Mouse (Mus musculus) thymus, adult 2 months (tissue): ENCODE data around the gene Gm17387. TPM values are rescaled to one million over a fixed set of nuclear protein-coding genes. Genes with fewer than 3 reads are reported as not detected.
"Not testable (repeated sequence)": the region's sequence is repeated elsewhere in the genome, so short reads cannot be mapped to it uniquely, and the experiment has no call there.

Source experiments
- DNase-seq: peaks from one replicate; pipeline ENCODE4 v3.0.0; 2021
- H3K27ac ChIP-seq: fragments of 200-500 bp; 2 replicates; pipeline ENCODE4 v1.5.1; 2012; ENCODE audit warnings: low read length, control low read depth; ENCODE audit not compliant: control insufficient read depth, insufficient read depth
- H3K27me3 ChIP-seq: fragments of 200-500 bp; 2 replicates; pipeline ENCODE4 v1.6.1; 2012; ENCODE audit warnings: mild to moderate bottlenecking, low read length, moderate library complexity, mixed read lengths; ENCODE audit not compliant: control insufficient read depth, insufficient read depth
- H3K36me3 ChIP-seq: fragments of 200-500 bp; 2 replicates; pipeline ENCODE4 v1.6.1; 2012; ENCODE audit warnings: mild to moderate bottlenecking, low read length, moderate library complexity; ENCODE audit not compliant: control insufficient read depth, insufficient read depth
- H3K4me1 ChIP-seq: fragments of 200-500 bp; replicated peaks from 2 replicates; pipeline ENCODE4 v1.6.1; 2012; ENCODE audit warnings: low read length; ENCODE audit not compliant: control insufficient read depth, insufficient read depth
- H3K4me3 ChIP-seq: fragments of 200-500 bp; 2 replicates; pipeline ENCODE4 v1.5.1; 2012; ENCODE audit warnings: mild to moderate bottlenecking, low read length, control low read depth, moderate library complexity; ENCODE audit not compliant: control insufficient read depth, insufficient read depth
- CTCF ChIP-seq: fragments of 200-500 bp; IDR thresholded peaks from 2 replicates; pipeline ENCODE4 v1.5.1; 2012; ENCODE audit warnings: mild to moderate bottlenecking, control low read depth, low read length, moderate library complexity, borderline replicate concordance; ENCODE audit not compliant: control insufficient read depth, poor library complexity, insufficient read depth; ENCODE audit errors: extremely low read depth
- POLR2A ChIP-seq: fragments of 200-500 bp; IDR thresholded peaks from 2 replicates; pipeline ENCODE4 v1.6.1; 2012; ENCODE audit warnings: mild to moderate bottlenecking, low read length, control low read depth, moderate library complexity; ENCODE audit not compliant: control insufficient read depth, poor library complexity, insufficient read depth; ENCODE audit errors: extremely low read depth
- WGBS: fragments of 180-500 bp; shearing (Covaris S2); methylation state at CpG from one replicate; pipeline ENCODE4 v1.1.7; 2018; 5-methylcytosine and 5-hydroxymethylcytosine counted together
- polyA plus RNA-seq: library from polyadenylated mRNA; depleted of rRNA; stranded (reverse); fragments of >200 nt; gene quantifications from 2 replicates; pipeline ENCODE4 v1.2.3, GENCODE M21; 2012

The Gm17387 gene
- polyA plus RNA-seq, 1 experiment: not detected

DNA sequence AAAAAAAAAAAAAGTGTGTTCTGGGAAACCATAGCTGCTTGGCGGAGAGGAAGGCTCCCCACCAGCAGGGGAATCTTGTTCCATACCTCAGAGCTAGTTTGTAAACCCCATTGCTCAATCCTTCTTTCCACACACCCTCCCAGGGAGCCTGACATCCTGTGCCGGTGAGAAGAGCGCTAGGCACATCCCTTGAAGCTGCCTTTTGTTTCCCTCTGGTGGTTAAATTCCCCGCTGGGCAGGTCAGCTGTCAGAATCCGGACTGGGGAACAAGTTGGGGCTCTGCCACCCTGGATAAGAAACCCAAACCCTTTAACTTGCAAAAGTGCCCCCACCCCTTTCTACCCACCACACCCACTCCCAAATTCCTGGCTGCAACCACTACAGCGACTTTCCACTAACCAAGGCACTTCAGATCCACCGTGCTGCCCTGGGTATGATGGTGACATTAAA, 20.6 kb upstream of the Gm17387 start:
- Histone ChIP-seq H3K36me3 (no peaks in the 10 kb centered on the region), H3K27ac (no peak overlapping the region), H3K4me1 (peaks cover 26% of the 10 kb centered on the region), H3K27me3 (no peaks in the 10 kb centered on the region), H3K4me3 (no peak overlapping the region)
- no peak for TF ChIP-seq CTCF
- no peak for TF ChIP-seq POLR2A
- no peak for DNase-seq
- WGBS: 17% methylated on average over 7 of the region's 7 CpGs

DNA sequence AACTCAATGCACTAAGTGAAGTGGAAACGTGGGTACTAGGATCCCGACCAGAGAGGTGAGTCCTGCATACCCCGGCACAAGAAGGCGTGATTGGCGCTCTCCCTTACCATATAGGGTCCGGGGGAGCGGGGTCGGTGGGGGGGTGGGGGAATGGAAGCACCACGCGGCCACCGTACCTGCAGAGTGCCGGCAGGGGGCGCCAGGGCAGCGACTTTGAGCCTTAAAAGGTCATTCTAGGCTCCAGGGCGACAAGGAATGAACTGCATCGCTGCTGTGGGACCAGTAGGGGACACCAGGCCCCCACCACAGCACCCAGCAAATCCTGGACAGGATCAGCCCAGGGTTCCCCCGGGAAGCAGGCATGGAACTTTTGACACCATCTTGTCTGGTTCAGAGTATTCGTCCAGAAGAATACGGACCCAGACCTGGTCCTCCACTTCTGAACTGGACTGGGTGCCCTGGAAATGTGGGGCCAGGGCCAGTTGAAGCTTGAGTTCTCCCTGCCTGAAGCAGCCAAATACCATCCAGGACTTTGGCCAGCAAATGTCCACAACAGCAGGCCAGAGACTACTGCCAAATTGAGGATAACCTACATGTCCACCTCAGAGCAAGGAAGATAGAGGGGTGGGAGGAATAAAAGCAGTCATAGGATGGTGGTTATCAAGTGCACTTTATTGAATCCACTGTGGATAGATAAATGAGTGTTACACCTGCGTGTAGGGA, 19.8 kb upstream of the Gm17387 start:
- Histone ChIP-seq H3K4me3 (no peak overlapping the region), H3K4me1 (peaks cover 26% of the 10 kb centered on the region), H3K36me3 (no peaks in the 10 kb centered on the region), H3K27ac (no peak overlapping the region), H3K27me3 (no peaks in the 10 kb centered on the region)
- peak; percentile 73 for DNase-seq
- 9% methylated on average over 20 of the region's 20 CpGs for WGBS
- peak; percentile 89 for TF ChIP-seq CTCF
- TF ChIP-seq POLR2A: no peak

DNA sequence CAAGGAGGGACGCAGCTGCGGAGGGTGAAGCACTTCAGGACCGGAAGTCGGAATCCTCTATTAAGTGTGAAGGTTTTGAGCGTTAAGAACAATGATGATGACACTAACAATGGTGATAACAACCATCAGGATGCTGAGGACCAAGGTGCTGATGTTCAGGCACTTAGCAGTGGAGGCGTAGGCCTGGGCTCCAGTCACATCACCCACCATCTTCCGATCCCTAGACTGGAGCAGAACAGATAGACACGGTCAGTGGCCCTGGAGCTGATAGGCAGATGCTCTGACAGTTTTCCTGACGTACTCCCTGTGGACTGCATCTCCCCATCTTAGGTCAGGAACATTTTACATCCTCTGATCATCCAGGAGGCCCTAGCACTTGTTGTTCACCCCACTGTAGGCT, 19.3 kb upstream of the Gm17387 start:
- Histone ChIP-seq H3K36me3 (no peaks in the 10 kb centered on the region), H3K4me1 (peaks cover 26% of the 10 kb centered on the region), H3K27me3 (no peaks in the 10 kb centered on the region), H3K4me3 (no peak overlapping the region), H3K27ac (no peak overlapping the region)
- TF ChIP-seq CTCF (no peak), POLR2A (no peak)
- no peak for DNase-seq
- WGBS: 55% methylated on average over 9 of the region's 9 CpGs

DNA sequence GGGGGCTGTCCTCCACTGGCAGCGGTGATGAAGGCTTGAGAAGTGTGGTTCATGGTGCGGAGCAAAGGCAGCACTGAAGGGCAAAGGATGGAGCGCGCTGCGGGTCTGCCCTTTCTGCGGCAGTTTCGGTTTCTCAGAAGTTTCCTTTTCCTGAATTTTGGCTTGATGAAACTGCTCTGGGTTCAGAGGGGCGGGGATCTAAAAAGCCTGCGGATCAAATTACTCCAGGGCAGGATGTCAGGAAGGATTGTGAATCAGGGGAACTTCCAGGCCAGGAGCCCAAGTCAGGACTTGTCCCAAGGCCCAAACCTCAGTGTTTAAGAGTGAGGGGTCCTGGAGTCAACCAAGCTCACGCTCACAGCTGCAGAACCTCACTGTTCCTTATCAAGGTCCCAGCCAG, 18.3 kb upstream of the Gm17387 start, which contains the start of gene Ifitm3:
Gene Ifitm3 (minus strand): TSS at position 178 of the 400 bp plus-strand sequence.
- no peak for DNase-seq

DNA sequence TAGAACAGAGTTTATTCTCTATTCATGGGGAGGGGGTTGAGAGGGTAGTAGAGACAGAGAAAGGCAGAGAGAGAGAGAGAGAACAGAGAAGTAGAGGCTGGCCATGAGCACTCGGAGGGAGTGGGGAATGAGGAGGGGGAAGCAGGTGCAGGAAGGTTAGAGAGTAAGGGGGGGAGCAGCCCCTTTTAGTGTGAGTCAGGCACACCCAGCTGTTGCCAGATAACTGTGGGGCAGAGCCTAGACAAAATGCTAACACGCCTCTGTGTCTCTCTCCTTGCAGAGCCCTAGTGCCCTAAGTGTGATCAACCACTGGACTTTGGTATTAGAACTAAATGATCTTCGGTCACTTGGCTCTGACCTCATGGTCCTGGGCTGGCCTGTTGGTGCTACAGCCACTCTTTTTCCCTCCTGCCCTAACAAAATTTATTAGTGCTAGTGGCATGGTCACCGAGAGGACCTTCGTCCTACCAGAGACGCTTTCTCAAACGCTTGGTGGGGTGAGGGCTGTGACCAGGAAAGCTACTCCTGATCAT, 17.6 kb upstream of the Gm17387 start:
- no peak overlapping the region for H3K4me3 ChIP-seq
- TF ChIP-seq POLR2A (no peak), CTCF (no peak)
- DNase-seq: no peak
- no peak overlapping the region for H3K27ac ChIP-seq
- H3K36me3 ChIP-seq: no peaks in the 10 kb centered on the region
- WGBS: 77% methylated on average over 7 of the region's 7 CpGs
- no peaks in the 10 kb centered on the region for H3K27me3 ChIP-seq
- H3K4me1 ChIP-seq: peaks cover 26% of the 10 kb centered on the region

More for the DNA sequence above, 18.3 kb upstream of the Gm17387 start, which contains the start of gene Ifitm3:
- Histone ChIP-seq H3K27ac (no peak within 1 kb of the TSS), H3K36me3 (no peaks in the 10 kb centered on the region), H3K4me1 (peaks cover 26% of the 10 kb centered on the region), H3K27me3 (no peaks in the 10 kb centered on the region), H3K4me3 (peak within 1 kb of the TSS; percentile 39)
- WGBS: 8% methylated on average over 10 of the region's 10 CpGs
- no peak for TF ChIP-seq POLR2A
- no peak for TF ChIP-seq CTCF

DNA sequence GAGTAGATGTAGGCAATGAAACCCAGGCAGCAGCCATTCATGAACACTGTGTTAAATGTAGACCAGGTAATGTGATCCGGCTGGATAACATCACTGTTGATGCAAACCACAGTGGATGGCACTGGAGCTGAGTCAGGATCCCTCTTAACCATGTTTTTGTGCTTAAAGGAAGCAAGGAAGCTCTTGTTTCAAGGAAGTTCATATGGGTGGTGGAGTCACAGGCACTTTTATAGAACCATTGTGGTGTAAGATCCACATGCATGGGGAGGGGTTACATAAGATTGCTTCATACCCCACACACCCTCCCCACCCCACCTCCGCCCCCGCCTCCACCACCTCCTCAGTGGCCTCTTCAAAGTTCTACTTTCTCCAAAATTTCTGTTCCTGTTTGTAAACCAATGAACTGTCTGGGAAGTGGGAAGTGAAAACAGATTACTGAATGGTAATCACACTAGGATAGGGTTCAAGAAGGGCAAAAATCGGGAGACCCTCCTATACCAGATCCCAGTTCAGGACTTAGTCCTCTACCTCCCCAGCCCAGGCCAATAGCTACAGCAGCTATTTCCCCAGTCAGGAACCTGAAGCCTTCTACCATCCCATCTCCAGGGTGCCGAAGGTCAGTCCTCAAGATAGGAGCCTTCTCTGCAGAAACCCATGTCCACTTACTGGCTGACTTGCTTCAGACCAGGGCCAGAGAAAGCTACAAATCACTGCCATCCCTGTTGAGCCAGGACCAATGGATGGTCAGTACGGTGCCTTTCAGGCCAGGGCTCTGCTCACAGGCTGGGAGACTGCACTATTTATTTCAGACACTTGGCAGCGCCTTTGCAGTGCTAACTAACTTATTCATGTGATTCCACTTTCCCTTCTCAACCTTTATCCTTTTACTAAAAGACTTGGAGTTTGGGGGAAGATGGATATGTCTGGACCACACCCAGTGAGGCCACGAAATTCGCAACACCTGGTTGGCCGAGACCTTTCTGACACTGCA, 11.9 kb upstream of the Gm17387 start:
- Histone ChIP-seq H3K4me3 (no peak overlapping the region), H3K36me3 (no peaks in the 10 kb centered on the region), H3K27ac (no peak overlapping the region), H3K27me3 (no peaks in the 10 kb centered on the region), H3K4me1 (no peaks in the 10 kb centered on the region)
- no peak for TF ChIP-seq CTCF
- no peak for TF ChIP-seq POLR2A
- WGBS: 89% methylated on average over 10 of the region's 10 CpGs
- DNase-seq: no peak

DNA sequence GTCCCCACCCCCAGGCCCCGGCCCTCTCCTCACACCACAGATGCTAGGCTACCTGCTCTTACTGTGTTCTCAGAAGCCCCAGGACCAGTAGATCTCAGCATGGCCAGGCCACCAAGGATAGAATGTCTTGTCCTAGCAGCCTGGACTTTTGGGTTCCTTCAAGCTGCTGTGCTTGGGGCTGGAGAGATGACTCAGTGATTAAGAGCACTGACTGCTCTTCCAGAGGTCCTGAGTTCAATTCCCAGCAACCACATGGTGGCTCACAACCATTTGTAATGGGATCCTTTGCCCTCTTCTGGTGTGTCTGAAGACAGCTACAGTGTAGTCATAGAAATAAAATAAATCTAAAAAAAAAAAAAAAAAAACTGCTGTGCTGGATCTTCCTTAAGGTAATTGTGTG, 11.1 kb upstream of the Gm17387 start, which contains the start of gene Ifitm6:
Gene Ifitm6 (minus strand): TSS at position 101 of the 400 bp plus-strand sequence.
- 82% methylated on average over 1 of the region's 1 CpGs for WGBS
- not testable (repeated sequence) for H3K27me3 ChIP-seq, H3K27ac ChIP-seq, H3K4me1 ChIP-seq, H3K36me3 ChIP-seq, DNase-seq, H3K4me3 ChIP-seq
